Mouse (Mus musculus) spleen, adult 2 months (tissue): ENCODE results near the gene Nanos3.

Source experiments
- CTCF ChIP-seq: fragments of 200-500 bp; IDR thresholded peaks from 2 replicates; pipeline ENCODE4 v1.5.1; 2011; ENCODE audit warnings: mild to moderate bottlenecking, inconsistent platforms; ENCODE audit not compliant: insufficient read depth, insufficient read length, insufficient replicate concordance; ENCODE audit errors: extremely low read depth
- POLR2A ChIP-seq: fragments of 200-500 bp; IDR thresholded peaks from 2 replicates; pipeline ENCODE4 v1.6.1; 2011; ENCODE audit warnings: low read depth, low read length, inconsistent platforms

- TF ChIP-seq CTCF (no peak), POLR2A (no peak)
These were observed 8.5 kb downstream of the Nanos3 start for GRCm38 (mm10) chr8:84176560-84176959.
